Mouse (Mus musculus) frontal cortex, postnatal 36 days (tissue): Measurements from ENCODE around the gene Opcml.

Source experiments
- DNase-seq, 2 experiments: peaks; one replicate each; pipeline ENCODE4 v3.0.0; 2022; ENCODE audit warnings: low spot score in 2 of 2

The Opcml gene

GRCm38 (mm10) chr9:28319021-28319755 lies 528.6 kb downstream of the Opcml start:
- DNase-seq = no peak

GRCm38 (mm10) chr9:28319802-28320201 lies 529.2 kb downstream of the Opcml start:
- DNase-seq = no peak

GRCm38 (mm10) chr9:28327985-28328384 lies 537.4 kb downstream of the Opcml start:
- DNase-seq = peak in 1 of 2 experiments; percentile 39

GRCm38 (mm10) chr9:28328434-28328833 lies 537.9 kb downstream of the Opcml start:
- DNase-seq = no peak

GRCm38 (mm10) chr9:28329477-28329876 lies 538.9 kb downstream of the Opcml start:
- DNase-seq = no peak

GRCm38 (mm10) chr9:28336511-28337208 lies 546.1 kb downstream of the Opcml start:
- peak; percentile 67 to 84 for DNase-seq

GRCm38 (mm10) chr9:28337837-28338236 lies 547.3 kb downstream of the Opcml start:
- DNase-seq = no peak

GRCm38 (mm10) chr9:28354978-28355377 lies 564.4 kb downstream of the Opcml start:
- no peak for DNase-seq

- DNase-seq = no peak
These were observed 567.4 kb downstream of the Opcml start for GRCm38 (mm10) chr9:28357946-28358345.

- no peak for DNase-seq
These were observed 570.1 kb downstream of the Opcml start for GRCm38 (mm10) chr9:28360691-28361090.

GRCm38 (mm10) chr9:28364473-28365159 lies 574.0 kb downstream of the Opcml start:
- peak in 1 of 2 experiments; percentile 34 for DNase-seq

GRCm38 (mm10) chr9:28365160-28365473 lies 574.5 kb downstream of the Opcml start:
- no peak for DNase-seq

- peak; percentile 65 to 87 for DNase-seq
These were observed 596.1 kb downstream of the Opcml start for GRCm38 (mm10) chr9:28386527-28387175.

GRCm38 (mm10) chr9:28395222-28395621 lies 604.6 kb downstream of the Opcml start:
- DNase-seq = no peak

GRCm38 (mm10) chr9:28395638-28396037 lies 605.1 kb downstream of the Opcml start:
- DNase-seq = no peak

GRCm38 (mm10) chr9:28402770-28403650 lies 612.4 kb downstream of the Opcml start:
- DNase-seq = peak; percentile 70 to 72

- DNase-seq = peak; percentile 84 to 85
These were observed 613.4 kb downstream of the Opcml start for GRCm38 (mm10) chr9:28403831-28404562.

- peak in 1 of 2 experiments; percentile 28 for DNase-seq
These were observed 614.0 kb downstream of the Opcml start for GRCm38 (mm10) chr9:28404616-28405015.

- no peak for DNase-seq
These were observed 615.2 kb downstream of the Opcml start for GRCm38 (mm10) chr9:28405816-28406215.

- no peak for DNase-seq
These were observed 630.2 kb downstream of the Opcml start for GRCm38 (mm10) chr9:28420808-28421207.
